Mouse (Mus musculus) embryonic facial prominence, embryonic 14.5 days (tissue): ENCODE measurements at regions not wholly inside any gene's neighbourhood (a gene's known extent, or its start where the extent isn't known, plus 50 kb on each side); places are given as distances from the start of the nearest gene placed in this dataset.
A peak's percentile ranks its signal among the peaks of the same experiment; 100 is the strongest.

Experiments used
- ATAC-seq: fragments of 200-750 bp; cut with Nextera tagmentation; 2 replicates; pipeline ENCODE4 v1.8.0; 2017; ENCODE audit warnings: low read depth, moderate number of reproducible peaks, moderate TSS enrichment
- DNase-seq: peaks from one replicate; pipeline ENCODE4 v3.0.0-alpha.2; 2015; ENCODE audit warnings: low spot score
- H3K27ac ChIP-seq: fragments of 300-500 bp; sonication (generic); replicated peaks from 2 replicates; pipeline ENCODE4 v1.5.1; 2014; ENCODE audit warnings: low read depth, mild to moderate bottlenecking, low read length, moderate library complexity
- H3K27me3 ChIP-seq: fragments of 300-500 bp; sonication (generic); replicated peaks from 2 replicates; pipeline ENCODE4 v1.6.1; 2014; ENCODE audit warnings: low read length; ENCODE audit not compliant: control insufficient read depth, insufficient read depth
- H3K36me3 ChIP-seq: fragments of 300-500 bp; sonication (generic); 2 replicates; pipeline ENCODE4 v1.6.1; 2014; ENCODE audit warnings: low read length, mixed read lengths; ENCODE audit not compliant: control insufficient read depth, insufficient read depth
- H3K4me1 ChIP-seq: fragments of 300-500 bp; sonication (generic); 2 replicates; pipeline ENCODE4 v1.6.1; 2014; ENCODE audit warnings: antibody characterized with exemption, low read length; ENCODE audit not compliant: control insufficient read depth, insufficient read depth
- H3K4me2 ChIP-seq: fragments of 300-500 bp; sonication (generic); 2 replicates; pipeline ENCODE4 v1.6.1; 2014; ENCODE audit warnings: low read depth, mild to moderate bottlenecking, low read length, moderate library complexity, mixed read lengths
- H3K4me3 ChIP-seq: fragments of 300-500 bp; sonication (generic); 2 replicates; pipeline ENCODE4 v1.5.1; 2014; ENCODE audit warnings: low read depth, mild to moderate bottlenecking, low read length
- H3K9ac ChIP-seq: fragments of 300-500 bp; sonication (generic); 2 replicates; pipeline ENCODE4 v1.6.1; 2014; ENCODE audit warnings: low read depth, mild to moderate bottlenecking, low read length, moderate library complexity, mixed read lengths
- H3K9me3 ChIP-seq: fragments of 300-500 bp; sonication (generic); 2 replicates; pipeline ENCODE4 v1.6.1; 2016; ENCODE audit warnings: low read length; ENCODE audit not compliant: control insufficient read depth
- WGBS: fragments of 180-500 bp; shearing (Covaris S2); extraction: QIAGEN DNeasy Blood & Tissue Kit; methylation state at CpG from one replicate; pipeline ENCODE4 v1.1.7; 2014; 5-methylcytosine and 5-hydroxymethylcytosine counted together

DNA sequence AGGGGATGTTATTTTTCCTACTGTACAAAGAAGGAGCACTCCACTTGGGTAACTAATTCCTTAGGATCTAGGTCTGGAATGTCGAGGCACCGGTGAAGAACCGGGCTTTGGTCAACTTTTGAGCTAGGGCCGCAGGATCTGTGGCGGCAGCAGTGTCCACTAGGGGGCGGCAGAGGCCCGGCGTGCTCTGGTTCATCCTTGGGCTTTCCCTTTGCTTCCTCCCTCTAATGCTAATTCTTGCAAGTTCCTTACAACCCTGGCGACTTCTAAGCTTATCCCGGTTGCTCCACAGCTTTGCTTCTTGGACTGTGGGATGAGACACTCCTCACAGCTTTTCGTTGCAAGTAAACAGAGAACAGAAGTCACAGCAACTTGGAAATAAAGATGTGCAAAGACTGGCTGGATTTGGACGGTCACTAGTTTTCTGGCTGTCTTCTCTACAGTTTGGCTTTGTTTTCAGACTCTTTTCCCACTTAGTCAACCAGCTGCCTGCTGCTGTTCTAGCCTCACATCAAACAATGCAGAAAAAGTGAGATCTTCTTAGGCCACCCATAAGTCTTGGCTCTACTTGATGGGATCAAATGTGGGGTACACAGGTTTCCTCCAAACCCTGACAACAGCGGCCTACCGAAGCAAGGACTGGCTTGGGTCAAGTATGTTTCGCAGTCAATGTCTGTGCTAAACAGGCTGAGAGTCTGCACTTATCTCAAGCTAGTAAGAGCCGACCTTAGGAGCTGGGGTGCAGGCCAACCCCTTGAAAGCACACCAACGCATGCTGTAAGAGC, 51.2 kb upstream of the Tmem72 start:
- Histone ChIP-seq H3K27ac (no peak overlapping the region), H3K9ac (no peak overlapping the region), H3K4me3 (no peak overlapping the region), H3K9me3 (no peaks in the 10 kb centered on the region), H3K4me2 (no peak overlapping the region), H3K4me1 (no peaks in the 10 kb centered on the region), H3K36me3 (no peaks in the 10 kb centered on the region), H3K27me3 (no peaks in the 10 kb centered on the region)
- WGBS: 34% methylated on average over 17 of the region's 17 CpGs
- ATAC-seq (no peak), DNase-seq (peak; percentile 79)

DNA sequence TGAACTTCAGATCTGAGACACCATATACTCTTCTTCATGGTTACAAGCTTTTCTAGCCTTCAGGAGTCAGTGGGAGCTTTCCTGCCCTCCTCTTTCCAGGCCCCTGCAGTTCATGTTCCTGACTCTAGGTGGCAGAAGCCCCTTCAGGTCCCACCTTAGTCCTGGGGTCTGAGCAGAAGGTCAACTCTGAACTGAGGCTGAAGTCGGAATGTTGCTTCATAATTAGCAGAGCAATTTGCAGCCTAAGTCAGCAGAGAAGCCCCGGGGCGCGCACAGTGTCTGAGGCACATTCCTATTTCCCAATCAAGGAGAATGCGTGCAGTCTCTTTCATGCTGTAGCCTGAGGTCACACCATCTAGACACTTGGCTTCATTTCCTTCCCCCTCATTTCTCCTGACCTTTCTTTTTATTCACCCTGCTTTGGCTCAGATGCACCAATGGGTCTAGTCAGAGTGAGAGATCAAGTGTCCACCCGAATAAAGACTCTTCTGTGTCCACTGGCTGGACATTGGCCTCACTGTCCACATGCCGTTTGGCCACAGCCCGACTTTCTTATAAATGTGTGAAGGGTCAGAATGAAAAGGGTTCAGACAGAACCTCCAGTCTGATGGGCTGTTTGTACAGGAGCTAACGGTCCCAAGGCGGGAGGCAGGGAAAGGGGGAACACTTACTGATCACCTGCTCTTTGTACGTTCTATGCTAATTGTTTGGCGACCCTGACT, 58.4 kb upstream of the Tmem72 start:
- H3K27me3 ChIP-seq: no peaks in the 10 kb centered on the region
- no peaks in the 10 kb centered on the region for H3K4me1 ChIP-seq
- DNase-seq: peak; percentile 55
- H3K36me3 ChIP-seq: no peaks in the 10 kb centered on the region
- 46% methylated on average over 12 of the region's 12 CpGs for WGBS
- no peaks in the 10 kb centered on the region for H3K9me3 ChIP-seq
- 0 out of 2 replicates have a peak, but pooled peaks have one; percentile 33 for ATAC-seq
- H3K9ac ChIP-seq: no peak overlapping the region
- H3K4me3 ChIP-seq: no peak overlapping the region
- H3K27ac ChIP-seq: no peak overlapping the region
- no peak overlapping the region for H3K4me2 ChIP-seq

DNA sequence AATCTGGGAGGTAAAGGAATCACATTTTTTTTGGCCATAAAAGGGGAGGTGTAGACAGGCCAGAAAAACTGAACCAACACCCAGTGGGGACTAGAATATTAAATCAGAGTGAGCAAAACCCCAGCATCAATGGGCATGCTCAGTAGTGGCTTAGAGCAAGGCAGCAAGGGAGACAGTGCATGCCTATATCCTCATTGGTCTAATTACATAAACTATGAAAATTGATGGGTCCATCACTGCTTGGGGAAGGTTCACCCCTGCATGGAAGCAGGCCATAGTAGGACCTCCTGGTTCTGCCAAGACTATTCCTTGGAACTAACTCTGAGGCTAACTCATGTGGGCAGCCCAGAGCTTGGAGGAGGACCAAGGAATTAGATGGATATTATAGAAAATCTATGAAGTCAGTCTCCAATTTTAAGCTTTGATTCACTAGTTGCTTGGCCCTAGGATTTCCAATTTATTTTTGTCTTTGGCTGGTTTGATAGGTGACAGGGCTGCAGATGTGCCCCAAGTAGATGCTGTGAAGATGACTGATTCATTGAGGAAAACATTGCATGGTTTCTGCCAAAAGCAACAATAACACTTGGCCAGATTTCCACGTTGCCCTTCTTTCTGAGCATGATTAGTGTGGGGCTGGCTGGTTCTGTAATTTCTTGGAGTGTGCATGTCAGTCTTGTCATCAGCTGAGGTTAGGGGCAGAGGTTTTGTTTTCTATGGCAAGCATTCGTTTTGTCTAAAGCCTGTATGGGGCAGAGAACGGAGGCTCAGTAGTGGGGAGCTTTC, 70.0 kb upstream of the Tmem72 start:
- ATAC-seq (peak; percentile 63), DNase-seq (peak; percentile 76)
- no peak overlapping the region for H3K4me2 ChIP-seq
- H3K36me3 ChIP-seq: no peaks in the 10 kb centered on the region
- WGBS: 54% methylated on average over 3 of the region's 3 CpGs
- H3K4me3 ChIP-seq: no peak overlapping the region
- no peak overlapping the region for H3K27ac ChIP-seq
- no peaks in the 10 kb centered on the region for H3K4me1 ChIP-seq
- peaks cover 6% of the 10 kb centered on the region for H3K9me3 ChIP-seq
- no peak overlapping the region for H3K9ac ChIP-seq
- no peaks in the 10 kb centered on the region for H3K27me3 ChIP-seq

DNA sequence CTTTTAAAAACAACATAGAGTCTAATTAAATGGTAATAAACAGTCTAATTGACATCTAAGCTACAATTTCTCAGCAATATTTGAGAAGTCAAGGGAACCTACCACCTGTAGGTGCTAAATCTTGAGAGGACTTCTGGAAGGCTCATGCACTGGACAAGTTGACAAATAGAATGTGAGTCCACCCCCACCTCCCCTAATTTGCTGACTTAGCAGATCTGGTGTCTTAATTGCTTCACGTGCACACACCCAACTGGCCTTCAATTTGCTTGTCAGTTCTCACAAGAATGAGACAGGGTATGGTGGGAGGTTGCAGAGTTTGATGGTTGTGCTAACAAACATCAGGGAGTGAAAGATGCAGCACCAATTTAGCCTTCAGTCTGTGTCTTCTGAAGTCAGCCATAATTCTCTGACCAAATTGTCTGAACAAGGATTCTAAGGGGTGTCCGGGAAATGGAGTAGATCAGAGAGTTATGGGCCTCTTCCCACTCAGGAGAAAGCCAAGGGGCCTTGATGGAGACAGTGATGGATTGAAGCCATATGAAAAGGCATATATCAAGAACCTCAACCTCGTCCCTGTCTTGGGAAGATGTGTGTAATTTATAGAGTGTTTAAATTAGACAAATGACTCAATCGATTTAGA, 76.7 kb upstream of the Tmem72 start:
- DNase-seq: no peak
- H3K4me2 ChIP-seq: no peak overlapping the region
- no peaks in the 10 kb centered on the region for H3K4me1 ChIP-seq
- 54% methylated on average over 4 of the region's 4 CpGs for WGBS
- H3K27ac ChIP-seq: no peak overlapping the region
- H3K36me3 ChIP-seq: no peaks in the 10 kb centered on the region
- no peak overlapping the region for H3K4me3 ChIP-seq
- no peak overlapping the region for H3K9ac ChIP-seq
- no peaks in the 10 kb centered on the region for H3K9me3 ChIP-seq
- no peaks in the 10 kb centered on the region for H3K27me3 ChIP-seq
- ATAC-seq: no peak; the same call in 1 of the 2 replicates

DNA sequence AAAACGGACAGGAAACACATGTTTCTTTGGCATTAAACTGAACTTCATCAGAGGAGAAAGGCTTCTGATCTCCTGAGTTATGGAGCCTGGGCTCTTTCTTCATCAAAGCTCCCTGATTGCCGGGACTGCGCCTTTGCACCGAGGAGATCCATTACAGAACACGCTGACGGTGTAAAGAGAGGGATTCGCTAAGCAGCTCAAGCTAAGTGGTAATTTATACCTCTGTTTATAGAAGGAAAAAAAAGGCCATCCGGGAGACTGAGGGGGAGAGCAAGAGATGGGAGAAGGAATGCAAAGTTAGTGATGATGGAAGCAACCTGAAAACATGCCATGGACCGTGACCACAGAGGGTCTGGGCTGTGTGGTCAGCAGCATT, 77.2 kb upstream of the Tmem72 start:
- H3K4me2 ChIP-seq: no peak overlapping the region
- no peak overlapping the region for H3K9ac ChIP-seq
- H3K27ac ChIP-seq: no peak overlapping the region
- no peaks in the 10 kb centered on the region for H3K27me3 ChIP-seq
- H3K4me1 ChIP-seq: no peaks in the 10 kb centered on the region
- H3K9me3 ChIP-seq: no peaks in the 10 kb centered on the region
- WGBS: 36% methylated on average over 9 of the region's 9 CpGs
- no peak; the same call in 1 of the 2 replicates for ATAC-seq
- DNase-seq: peak; percentile 33
- no peak overlapping the region for H3K4me3 ChIP-seq
- no peaks in the 10 kb centered on the region for H3K36me3 ChIP-seq

DNA sequence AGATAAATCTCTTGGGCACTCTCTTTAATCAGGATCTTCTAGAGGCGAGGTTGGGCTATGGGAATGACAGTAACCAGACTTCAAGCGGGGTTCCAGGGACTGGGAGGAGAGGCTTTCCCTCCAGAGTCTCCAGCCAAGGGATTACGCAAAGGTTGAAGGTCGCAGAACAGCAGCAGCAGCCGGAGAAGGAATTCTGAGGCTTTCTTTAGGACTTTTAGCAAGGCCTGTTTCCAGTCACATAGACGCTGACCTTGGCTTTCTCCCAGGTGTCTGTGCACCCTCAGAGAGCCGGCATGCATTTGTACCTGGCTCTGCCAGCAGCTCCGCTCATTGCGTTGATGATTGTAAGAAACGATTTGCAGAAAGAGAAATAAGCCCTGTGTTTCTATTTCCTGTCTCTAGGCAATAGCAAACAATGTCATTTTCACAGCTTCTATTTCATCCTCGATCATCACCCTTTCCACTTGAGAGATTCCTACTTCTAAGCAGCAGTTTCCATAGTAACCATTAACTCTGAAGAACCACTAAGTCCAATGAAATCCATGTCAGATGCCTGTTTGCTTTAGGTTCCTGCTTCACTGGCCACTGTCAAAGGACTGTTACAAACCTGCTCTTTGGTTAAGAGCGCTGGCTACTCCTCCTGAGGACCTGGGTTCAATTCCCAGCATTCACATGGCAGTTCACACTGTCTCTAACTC, 104.7 kb upstream of the Tmem72 start:
- Histone ChIP-seq H3K27me3 (no peaks in the 10 kb centered on the region), H3K27ac (no peak overlapping the region), H3K9me3 (no peaks in the 10 kb centered on the region), H3K4me3 (no peak overlapping the region), H3K4me1 (peaks cover 3% of the 10 kb centered on the region), H3K36me3 (no peaks in the 10 kb centered on the region), H3K4me2 (no peak overlapping the region), H3K9ac (no peak overlapping the region)
- 47% methylated on average over 12 of the region's 12 CpGs for WGBS
- DNase-seq: peak; percentile 70
- ATAC-seq: no peak; the same call in 1 of the 2 replicates

DNA sequence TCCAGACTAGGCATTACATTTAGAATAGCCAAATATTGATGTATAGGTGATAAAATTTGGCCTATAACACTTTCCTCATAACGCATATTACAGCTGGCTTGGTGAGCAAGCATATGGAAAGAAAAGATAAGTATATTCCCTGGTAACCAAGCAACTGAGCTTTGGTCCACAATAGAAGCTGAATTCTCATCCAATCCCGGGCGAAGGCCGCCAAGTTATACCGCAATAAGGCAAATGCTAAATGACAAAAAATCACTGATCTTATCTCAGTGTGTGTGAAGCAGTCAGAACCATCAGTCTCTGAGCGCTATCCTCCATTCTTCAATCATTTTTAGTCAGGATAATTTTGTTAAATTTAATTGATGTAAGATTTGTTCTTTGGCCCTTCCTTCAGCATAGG, 105.9 kb upstream of the Tmem72 start:
- ATAC-seq (no peak), DNase-seq (no peak)
- Histone ChIP-seq H3K4me2 (no peak overlapping the region), H3K4me1 (no peaks in the 10 kb centered on the region; the same call in 1 of the 2 replicates), H3K36me3 (no peaks in the 10 kb centered on the region), H3K9me3 (no peaks in the 10 kb centered on the region), H3K27me3 (no peaks in the 10 kb centered on the region), H3K9ac (no peak overlapping the region), H3K4me3 (no peak overlapping the region), H3K27ac (no peak overlapping the region)
- WGBS: 96% methylated on average over 6 of the region's 6 CpGs

DNA sequence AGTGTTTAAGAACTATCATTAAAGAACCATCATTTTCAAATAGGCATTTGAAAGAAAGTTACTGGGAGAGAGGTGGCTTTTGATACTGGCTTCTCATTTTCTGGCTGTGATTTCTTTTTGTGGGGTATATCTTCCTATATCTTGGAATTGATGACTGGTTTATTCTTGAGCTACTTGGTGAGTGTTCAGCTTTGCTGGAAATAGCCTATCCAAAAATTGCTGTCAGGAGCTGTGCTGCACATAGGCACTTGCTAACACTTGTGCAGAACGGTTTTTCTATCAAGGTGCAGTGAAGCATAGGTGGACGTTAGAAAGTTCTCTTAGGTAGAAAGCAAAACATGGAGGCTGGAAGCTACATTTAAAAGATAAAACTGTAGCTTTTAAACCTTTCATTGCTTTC, 108.9 kb upstream of the Tmem72 start:
- Histone ChIP-seq H3K27me3 (no peaks in the 10 kb centered on the region), H3K4me3 (no peak overlapping the region), H3K9ac (no peak overlapping the region), H3K36me3 (no peaks in the 10 kb centered on the region), H3K4me2 (no peak overlapping the region), H3K4me1 (peaks cover 4% of the 10 kb centered on the region; the same call in 1 of the 2 replicates), H3K27ac (no peak overlapping the region), H3K9me3 (no peaks in the 10 kb centered on the region)
- WGBS: 89% methylated on average over 2 of the region's 2 CpGs
- DNase-seq (no peak), ATAC-seq (no peak)
